In genomic region chr13:70604723-70605122, GRCm38 (mm10) we compare ENCODE assay signal across 14 mouse cellular contexts. TPM values are rescaled to one million over a fixed set of nuclear protein-coding genes. Genes with fewer than 3 reads are reported as not detected.
DNase-seq lines count a peak whose midpoint lies in the region; TF ChIP-seq lines count a peak whose summit lies in the region.
"Had no signal": no experiment of that assay in that cellular context is flagged by ENCODE, and none has a peak within 500 bp of the region (broad histone marks: within the 10 kb centered on the region; RNA-seq: fewer than 3 reads in every experiment).

No protein-coding gene starts in this region.

- TF ChIP-seq CTCF in cortical plate, adult 2 months (IDR thresholded peaks at IDR 0.05; ENCODE audit: extremely low read depth, insufficient read depth, low read length): 0 out of 2 replicates have a peak, but pooled peaks have one; percentile 17

- TF ChIP-seq POLR2A in cortical plate, adult 2 months (IDR thresholded peaks at IDR 0.05; ENCODE audit: extremely low read depth, insufficient read depth, low read length): no peak

- no peak overlapping the region for H3K4me3 ChIP-seq in cortical plate, adult 2 months (ENCODE audit: insufficient read depth, low read length)
- H3K4me3 ChIP-seq: neural tube, embryonic 15.5 days had no signal

- no peaks in the 10 kb centered on the region for H3K4me1 ChIP-seq in cortical plate, adult 2 months (ENCODE audit: control insufficient read depth, insufficient read depth, low read length)
- H3K4me1 ChIP-seq: neural tube, embryonic 15.5 days had no signal

- no peak overlapping the region for H3K27ac ChIP-seq in cortical plate, adult 2 months (ENCODE audit: insufficient read depth, low read length)
- H3K27ac ChIP-seq: neural tube, embryonic 15.5 days had no signal

- peak; percentile 16 for DNase-seq in embryo, embryonic 10.5 days (ENCODE audit: low spot score)
- DNase-seq in embryo, embryonic 9.5 days (ENCODE audit: extremely low spot score): no peak
- peak; percentile 34 to 37 for DNase-seq in layer of hippocampus, postnatal 10 days (ENCODE audit: low spot score in 2 of 2)
- no peak for DNase-seq in layer of hippocampus, adult 18-20 months (ENCODE audit: low spot score in 2 of 2)
- DNase-seq in 416B (ENCODE audit: low read depth): peak; percentile 13
- no peak for DNase-seq in right cerebral cortex, adult 18-20 months
- DNase-seq in layer of hippocampus, adult 8-10 months (ENCODE audit: low spot score in 2 of 2): no peak
- DNase-seq: adrenal gland, postnatal 25 days; cerebellum, adult 9-11 months; heart, adult 18-20 months; kidney, adult 9 months; left cerebral cortex, postnatal 4 days had no signal

RNA-seq across cellular contexts. Expression of gene Ice1, which starts 32.7 kb away (rescaled TPM):
- 10 to 100 TPM; 70.9 to 80.0 TPM for total RNA-seq in layer of hippocampus, postnatal 10 days (2021)
- total RNA-seq in layer of hippocampus, adult 18-20 months (2021): 10 to 100 TPM; 58.9 to 59.8 TPM
- 99.5 and 109 TPM in 2 replicates for polyA plus RNA-seq in cortical plate, adult 2 months (2012; rRNA removed)
- total RNA-seq in layer of hippocampus, adult 8-10 months (2022): 10 to 100 TPM; 59.3 to 70.0 (median 65.4) TPM

Comparison
In these comparisons a context has a peak if more than half of its experiments do, and no peak if none do; other contexts are left out.
1. DNase-seq: peak in embryo, embryonic 10.5 days (single experiment), layer of hippocampus, postnatal 10 days (2 of 2) and 416B (single experiment); none in embryo, embryonic 9.5 days (single experiment), layer of hippocampus, adult 18-20 months (0 of 2), right cerebral cortex, adult 18-20 months (single experiment) and layer of hippocampus, adult 8-10 months (0 of 2).